Mouse (Mus musculus) hindbrain, embryonic 12.5 days (tissue): ENCODE measurements at regions not wholly inside any gene's neighbourhood (a gene's known extent, or its start where the extent isn't known, plus 50 kb on each side); places are given as distances from the start of the nearest gene placed in this dataset.
A peak's percentile ranks its signal among the peaks of the same experiment; 100 is the strongest.

Experiments
- ATAC-seq: fragments of 200-750 bp; cut with Nextera tagmentation; 2 replicates; pipeline ENCODE4 v1.8.0; 2017; ENCODE audit warnings: moderate TSS enrichment; ENCODE audit not compliant: low FRiP score
- H3K27ac ChIP-seq: fragments of 300-500 bp; sonication (generic); 2 replicates; pipeline ENCODE4 v1.5.1; 2016; ENCODE audit warnings: mild to moderate bottlenecking
- H3K27me3 ChIP-seq: fragments of 300-500 bp; sonication (generic); 2 replicates; pipeline ENCODE4 v1.6.1; 2016; ENCODE audit warnings: mild to moderate bottlenecking
- H3K36me3 ChIP-seq: fragments of 300-500 bp; sonication (generic); 2 replicates; pipeline ENCODE4 v1.6.1; 2016; ENCODE audit warnings: mild to moderate bottlenecking
- H3K4me1 ChIP-seq: fragments of 300-500 bp; sonication (generic); 2 replicates; pipeline ENCODE4 v1.6.1; 2016
- H3K4me2 ChIP-seq: fragments of 300-500 bp; sonication (generic); replicated peaks from 2 replicates; pipeline ENCODE4 v1.6.1; 2016; ENCODE audit warnings: mild to moderate bottlenecking
- H3K4me3 ChIP-seq: fragments of 300-500 bp; sonication (generic); 2 replicates; pipeline ENCODE4 v1.5.1; 2016; ENCODE audit warnings: mild to moderate bottlenecking
- H3K9ac ChIP-seq: fragments of 300-500 bp; sonication (generic); 2 replicates; pipeline ENCODE4 v1.6.1; 2016; ENCODE audit warnings: mild to moderate bottlenecking, moderate library complexity
- H3K9me3 ChIP-seq: fragments of 300-500 bp; sonication (generic); replicated peaks from 2 replicates; pipeline ENCODE4 v1.6.1; 2016; ENCODE audit warnings: mild to moderate bottlenecking
- WGBS: fragments of 180-500 bp; shearing (Covaris S2); methylation state at CpG from one replicate; pipeline ENCODE4 v1.1.7; 2016; 5-methylcytosine and 5-hydroxymethylcytosine counted together

- no peak overlapping the region for H3K4me3 ChIP-seq
- H3K9me3 ChIP-seq: no peaks in the 10 kb centered on the region
- H3K27me3 ChIP-seq: no peaks in the 10 kb centered on the region
- WGBS: 79% methylated on average over 3 of the region's 3 CpGs
- H3K27ac ChIP-seq: no peak overlapping the region
- no peak overlapping the region for H3K4me2 ChIP-seq
- 0 out of 2 replicates have a peak, but pooled peaks cover 1% of the 10 kb centered on the region for H3K4me1 ChIP-seq
- no peaks in the 10 kb centered on the region for H3K36me3 ChIP-seq
- no peak for ATAC-seq
- H3K9ac ChIP-seq: no peak overlapping the region
These were observed 484.9 kb upstream of the Gm5415 start for GRCm38 (mm10) chr1:33031991-33032390.

- Histone ChIP-seq H3K4me2 (no peak overlapping the region), H3K27me3 (no peaks in the 10 kb centered on the region), H3K9me3 (no peaks in the 10 kb centered on the region), H3K9ac (no peak overlapping the region), H3K36me3 (no peaks in the 10 kb centered on the region), H3K4me1 (0 out of 2 replicates have a peak, but pooled peaks cover 4% of the 10 kb centered on the region), H3K27ac (peak overlapping the region; percentile 41; the same call in 1 of the 2 replicates), H3K4me3 (no peak overlapping the region)
- 41% methylated on average over 8 of the region's 8 CpGs for WGBS
- ATAC-seq: peak; percentile 90
These were observed 479.8 kb upstream of the Gm5415 start for GRCm38 (mm10) chr1:33026683-33027415.

GRCm38 (mm10) chr1:33025379-33025778 lies 478.3 kb upstream of the Gm5415 start:
- no peak overlapping the region for H3K27ac ChIP-seq
- 0 out of 2 replicates have a peak, but pooled peaks cover 4% of the 10 kb centered on the region for H3K4me1 ChIP-seq
- no peak overlapping the region for H3K4me2 ChIP-seq
- H3K36me3 ChIP-seq: no peaks in the 10 kb centered on the region
- H3K4me3 ChIP-seq: no peak overlapping the region
- 61% methylated on average over 7 of the region's 7 CpGs for WGBS
- no peaks in the 10 kb centered on the region for H3K9me3 ChIP-seq
- no peak overlapping the region for H3K9ac ChIP-seq
- no peak for ATAC-seq
- no peaks in the 10 kb centered on the region for H3K27me3 ChIP-seq

- H3K9ac ChIP-seq: no peak overlapping the region
- no peak overlapping the region for H3K27ac ChIP-seq
- no peak overlapping the region for H3K4me3 ChIP-seq
- H3K27me3 ChIP-seq: no peaks in the 10 kb centered on the region
- no peaks in the 10 kb centered on the region for H3K9me3 ChIP-seq
- no peak overlapping the region for H3K4me2 ChIP-seq
- H3K36me3 ChIP-seq: no peaks in the 10 kb centered on the region
- H3K4me1 ChIP-seq: 0 out of 2 replicates have a peak, but pooled peaks cover 4% of the 10 kb centered on the region
- 85% methylated on average over 4 of the region's 4 CpGs for WGBS
- no peak for ATAC-seq
These were observed 475.8 kb upstream of the Gm5415 start for GRCm38 (mm10) chr1:33022852-33023251.

- Histone ChIP-seq H3K4me1 (no peaks in the 10 kb centered on the region), H3K9me3 (no peaks in the 10 kb centered on the region), H3K4me3 (no peak overlapping the region), H3K9ac (no peak overlapping the region), H3K36me3 (no peaks in the 10 kb centered on the region), H3K27ac (no peak overlapping the region), H3K4me2 (no peak overlapping the region), H3K27me3 (no peaks in the 10 kb centered on the region)
- WGBS: 96% methylated on average over 3 of the region's 3 CpGs
- ATAC-seq: no peak
These were observed 456.9 kb upstream of the Gm5415 start for GRCm38 (mm10) chr1:33003992-33004391.

GRCm38 (mm10) chr1:32964957-32965356 lies 417.9 kb upstream of the Gm5415 start:
- 62% methylated on average over 3 of the region's 3 CpGs for WGBS

GRCm38 (mm10) chr1:32959316-32959715 lies 412.2 kb upstream of the Gm5415 start:
- no peak for ATAC-seq
- no peak overlapping the region for H3K4me2 ChIP-seq
- 88% methylated on average over 6 of the region's 6 CpGs for WGBS
- no peak overlapping the region for H3K9ac ChIP-seq
- H3K4me1 ChIP-seq: no peaks in the 10 kb centered on the region
- no peak overlapping the region for H3K4me3 ChIP-seq
- H3K36me3 ChIP-seq: no peaks in the 10 kb centered on the region
- H3K27ac ChIP-seq: no peak overlapping the region
- no peaks in the 10 kb centered on the region; the same call in 1 of the 2 replicates for H3K9me3 ChIP-seq
- no peaks in the 10 kb centered on the region for H3K27me3 ChIP-seq

More at GRCm38 (mm10) chr1:32964957-32965356, 417.9 kb upstream of the Gm5415 start:
- H3K4me1 ChIP-seq: no peaks in the 10 kb centered on the region
- H3K4me2 ChIP-seq: no peak overlapping the region
- no peaks in the 10 kb centered on the region for H3K9me3 ChIP-seq
- H3K27ac ChIP-seq: no peak overlapping the region
- no peak for ATAC-seq
- no peak overlapping the region for H3K4me3 ChIP-seq
- H3K27me3 ChIP-seq: no peaks in the 10 kb centered on the region
- no peak overlapping the region for H3K9ac ChIP-seq
- no peaks in the 10 kb centered on the region for H3K36me3 ChIP-seq

GRCm38 (mm10) chr1:32946254-32946653 lies 399.2 kb upstream of the Gm5415 start:
- Histone ChIP-seq H3K36me3 (no peaks in the 10 kb centered on the region), H3K4me2 (no peak overlapping the region), H3K9me3 (no peaks in the 10 kb centered on the region), H3K4me1 (no peaks in the 10 kb centered on the region), H3K27me3 (no peaks in the 10 kb centered on the region), H3K4me3 (no peak overlapping the region), H3K27ac (no peak overlapping the region), H3K9ac (no peak overlapping the region)
- no peak for ATAC-seq
- 73% methylated on average over 4 of the region's 4 CpGs for WGBS

GRCm38 (mm10) chr1:32930381-32930780 lies 383.3 kb upstream of the Gm5415 start:
- H3K9me3 ChIP-seq: no peaks in the 10 kb centered on the region
- no peaks in the 10 kb centered on the region for H3K4me1 ChIP-seq
- H3K4me3 ChIP-seq: no peak overlapping the region
- no peak for ATAC-seq
- no peak overlapping the region for H3K27ac ChIP-seq
- H3K9ac ChIP-seq: no peak overlapping the region
- H3K27me3 ChIP-seq: no peaks in the 10 kb centered on the region
- WGBS: 69% methylated on average over 3 of the region's 3 CpGs
- H3K36me3 ChIP-seq: no peaks in the 10 kb centered on the region
- no peak overlapping the region for H3K4me2 ChIP-seq

- no peaks in the 10 kb centered on the region for H3K36me3 ChIP-seq
- ATAC-seq: no peak
- H3K4me3 ChIP-seq: no peak overlapping the region
- no peak overlapping the region for H3K27ac ChIP-seq
- H3K4me2 ChIP-seq: no peak overlapping the region
- no peaks in the 10 kb centered on the region for H3K4me1 ChIP-seq
- no peak overlapping the region for H3K9ac ChIP-seq
- H3K9me3 ChIP-seq: no peaks in the 10 kb centered on the region
- H3K27me3 ChIP-seq: no peaks in the 10 kb centered on the region
These were observed 355.3 kb upstream of the Gm5415 start for GRCm38 (mm10) chr1:32902437-32902836.

- no peaks in the 10 kb centered on the region for H3K27me3 ChIP-seq
- no peak overlapping the region for H3K27ac ChIP-seq
- H3K4me3 ChIP-seq: no peak overlapping the region
- no peaks in the 10 kb centered on the region for H3K9me3 ChIP-seq
- ATAC-seq: no peak
- H3K4me1 ChIP-seq: no peaks in the 10 kb centered on the region
- H3K4me2 ChIP-seq: no peak overlapping the region
- no peak overlapping the region for H3K9ac ChIP-seq
- H3K36me3 ChIP-seq: no peaks in the 10 kb centered on the region
These were observed 340.6 kb upstream of the Gm5415 start for GRCm38 (mm10) chr1:32887728-32888127.

- no peaks in the 10 kb centered on the region for H3K9me3 ChIP-seq
- 84% methylated on average over 8 of the region's 8 CpGs for WGBS
- no peak for ATAC-seq
- H3K4me1 ChIP-seq: no peaks in the 10 kb centered on the region
- H3K4me2 ChIP-seq: no peak overlapping the region
- no peaks in the 10 kb centered on the region for H3K27me3 ChIP-seq
- H3K36me3 ChIP-seq: no peaks in the 10 kb centered on the region
- no peak overlapping the region for H3K4me3 ChIP-seq
- H3K27ac ChIP-seq: no peak overlapping the region
- H3K9ac ChIP-seq: no peak overlapping the region
These were observed 325.8 kb upstream of the Gm5415 start for GRCm38 (mm10) chr1:32872920-32873319.

GRCm38 (mm10) chr1:32866111-32866510 lies 319.0 kb upstream of the Gm5415 start:
- no peaks in the 10 kb centered on the region for H3K36me3 ChIP-seq
- no peak overlapping the region for H3K27ac ChIP-seq
- H3K9ac ChIP-seq: no peak overlapping the region
- H3K9me3 ChIP-seq: no peaks in the 10 kb centered on the region
- H3K4me3 ChIP-seq: no peak overlapping the region
- ATAC-seq: no peak
- H3K4me2 ChIP-seq: no peak overlapping the region
- no peaks in the 10 kb centered on the region for H3K4me1 ChIP-seq
- 88% methylated on average over 1 of the region's 1 CpGs for WGBS
- no peaks in the 10 kb centered on the region for H3K27me3 ChIP-seq
